Mouse (Mus musculus) C2C12 (cell line): ENCODE data around the gene Gpc5.

Source experiments
- CTCF ChIP-seq: IDR thresholded peaks from one replicate; pipeline ENCODE4 v1.5.1; 2011; ENCODE audit not compliant: control insufficient read depth, insufficient read depth, insufficient read length
- USF1 ChIP-seq: IDR thresholded peaks from one replicate; pipeline ENCODE4 v1.6.1; 2011; ENCODE audit warnings: low read depth, mild to moderate bottlenecking, control low read depth, moderate library complexity

GRCm38 (mm10) chr14:115976062-115976461 is 884.0 kb downstream of the Gpc5 start:
- TF ChIP-seq CTCF, result no peak
- TF ChIP-seq USF1, result no peak
